34 mouse cellular contexts compared by ENCODE assay signal in the genomic region with DNA sequence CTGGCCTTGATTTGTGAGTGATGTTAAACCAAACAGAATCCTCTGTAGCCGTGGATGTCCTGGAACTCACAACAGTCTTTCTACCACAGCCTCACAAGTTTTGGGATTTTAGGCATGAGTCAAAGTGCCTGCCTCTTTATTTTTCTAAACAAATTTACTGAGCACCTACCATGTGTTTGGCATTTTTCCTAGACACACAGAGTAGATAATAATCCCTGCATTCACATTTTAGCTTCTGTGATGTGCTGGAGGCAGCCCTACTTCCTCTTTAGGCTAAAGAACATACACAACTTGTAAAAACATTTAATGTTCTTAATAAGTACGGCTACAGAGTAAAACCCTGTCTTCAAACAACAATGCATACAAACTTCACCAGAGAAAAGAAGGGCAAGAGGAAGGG. TPM values are rescaled to one million over a fixed set of nuclear protein-coding genes. Genes with fewer than 3 reads are reported as not detected.
"Had no signal": no experiment of that assay in that cellular context is flagged by ENCODE, and none has a peak within 500 bp of the region (broad histone marks: within the 10 kb centered on the region; RNA-seq: fewer than 3 reads in every experiment).

No protein-coding gene starts in this region.

- H3K36me3 ChIP-seq: heart, embryonic 12.5 days; heart, embryonic 13.5 days; heart, embryonic 15.5 days; hindbrain, embryonic 10.5 days; hindbrain, embryonic 12.5 days; hindbrain, embryonic 13.5 days; hindbrain, embryonic 15.5 days; intestine, embryonic 15.5 days; kidney, embryonic 15.5 days had no signal

- H3K27me3 ChIP-seq: heart, embryonic 12.5 days; heart, embryonic 15.5 days; intestine, embryonic 15.5 days had no signal

- H3K4me3 ChIP-seq: heart, embryonic 12.5 days; heart, embryonic 13.5 days; heart, embryonic 15.5 days; hindbrain, embryonic 10.5 days; hindbrain, embryonic 12.5 days; hindbrain, embryonic 13.5 days; hindbrain, embryonic 15.5 days; intestine, embryonic 15.5 days; kidney, embryonic 15.5 days; layer of hippocampus, adult 2 months; left cerebral cortex, adult 2 months had no signal

- H3K9ac ChIP-seq: heart, embryonic 12.5 days; heart, embryonic 13.5 days; heart, embryonic 15.5 days; hindbrain, embryonic 12.5 days; hindbrain, embryonic 13.5 days; hindbrain, embryonic 14.5 days; hindbrain, embryonic 15.5 days; intestine, embryonic 15.5 days; kidney, embryonic 15.5 days had no signal

- H3K4me1 ChIP-seq: heart, embryonic 12.5 days; heart, embryonic 13.5 days; heart, embryonic 15.5 days; hindbrain, embryonic 10.5 days; hindbrain, embryonic 12.5 days; hindbrain, embryonic 13.5 days; hindbrain, embryonic 15.5 days; intestine, embryonic 15.5 days; kidney, embryonic 15.5 days had no signal

- H3K27ac ChIP-seq: heart, embryonic 13.5 days; heart, embryonic 15.5 days; hindbrain, embryonic 10.5 days; hindbrain, embryonic 12.5 days; hindbrain, embryonic 13.5 days; hindbrain, embryonic 14.5 days; hindbrain, embryonic 15.5 days; hindbrain, postnatal 0 days; intestine, embryonic 15.5 days; kidney, embryonic 15.5 days; kidney, postnatal 0 days; layer of hippocampus, adult 2 months; left cerebral cortex, adult 2 months had no signal

- H3K9me3 ChIP-seq: heart, embryonic 12.5 days; heart, embryonic 13.5 days; heart, embryonic 15.5 days; hindbrain, embryonic 10.5 days; hindbrain, embryonic 12.5 days; hindbrain, embryonic 13.5 days; hindbrain, embryonic 15.5 days; intestine, embryonic 15.5 days; kidney, embryonic 15.5 days had no signal

- DNase-seq: heart, postnatal 10 days; heart, postnatal 14 days; heart, postnatal 36 days; heart, postnatal 4 days; kidney, adult 11 months; kidney, adult 18-20 months; kidney, adult 2 months; kidney, adult 8-10 months; kidney, adult 9 months; kidney, postnatal 10 days; kidney, postnatal 14 days; kidney, postnatal 25 days; kidney, postnatal 36 days; kidney, postnatal 4 days; layer of hippocampus, adult 9-11 months; layer of hippocampus, postnatal 36 days had no signal

RNA-seq across cellular contexts. Expression of a gene that starts 31.9 kb away (rescaled TPM):
- total RNA-seq: hematopoietic stem cell, adult 5-6 weeks had no signal
- polyA plus RNA-seq: heart, embryonic 11.5 days; heart, embryonic 14.5 days; inflammation-experienced regulatory T-cells, adult 6 months had no signal
